Mouse (Mus musculus): Measurements from ENCODE around the gene 4930449I24Rik.
A peak's percentile ranks its signal among the peaks of the same experiment; 100 is the strongest.
"Not testable (repeated sequence)": the region's sequence is repeated elsewhere in the genome, so short reads cannot be mapped to it uniquely, and the experiment has no call there.

The 4930449I24Rik gene

DNA sequence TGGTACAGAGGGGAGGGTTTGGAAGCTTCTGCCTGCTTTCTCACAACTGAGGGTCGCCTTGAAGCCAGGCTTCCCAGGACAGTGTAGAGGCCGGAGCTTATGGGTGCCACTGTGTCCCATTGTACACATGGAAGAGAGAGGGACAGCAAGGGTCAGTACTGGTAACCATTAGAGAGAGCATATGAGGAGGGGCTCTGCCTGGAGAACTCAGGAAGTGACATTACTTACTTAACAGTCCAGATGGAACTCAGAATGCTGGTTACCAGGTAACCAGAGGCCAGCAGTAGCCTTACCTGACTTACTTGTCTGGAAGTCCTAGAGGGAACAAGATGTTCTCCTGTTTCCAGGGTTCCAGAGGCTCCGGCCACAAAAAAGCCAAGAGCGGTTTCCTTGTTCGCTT, at the start of gene 4930449I24Rik:
Gene 4930449I24Rik (plus strand): TSS at position 301 of the 400 bp plus-strand sequence.
- not testable (repeated sequence) for DNase-seq (ENCODE audit: low read depth, low spot score)

DNA sequence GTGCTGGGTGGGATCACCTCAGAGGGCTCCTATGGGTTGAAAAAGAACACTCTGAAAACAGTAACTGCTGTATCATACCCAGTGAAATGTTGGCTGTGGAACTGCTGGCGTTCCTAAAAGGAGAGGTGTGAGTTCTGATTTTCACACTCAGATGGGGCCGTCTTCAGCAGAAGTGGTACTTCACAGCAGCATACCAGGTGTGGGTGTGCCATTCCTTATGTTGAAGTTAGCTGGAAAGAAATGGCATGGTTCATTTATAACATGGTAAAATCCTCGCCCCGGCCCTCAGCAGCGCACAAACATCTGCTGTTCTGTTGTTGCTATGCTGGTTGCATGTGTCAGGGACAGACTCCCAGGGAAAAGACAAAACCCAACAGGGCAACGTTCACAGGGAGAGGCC, 48.6 kb upstream of the 4930449I24Rik start:
- peak; percentile 73 for DNase-seq (ENCODE audit: low read depth, low spot score)

DNA sequence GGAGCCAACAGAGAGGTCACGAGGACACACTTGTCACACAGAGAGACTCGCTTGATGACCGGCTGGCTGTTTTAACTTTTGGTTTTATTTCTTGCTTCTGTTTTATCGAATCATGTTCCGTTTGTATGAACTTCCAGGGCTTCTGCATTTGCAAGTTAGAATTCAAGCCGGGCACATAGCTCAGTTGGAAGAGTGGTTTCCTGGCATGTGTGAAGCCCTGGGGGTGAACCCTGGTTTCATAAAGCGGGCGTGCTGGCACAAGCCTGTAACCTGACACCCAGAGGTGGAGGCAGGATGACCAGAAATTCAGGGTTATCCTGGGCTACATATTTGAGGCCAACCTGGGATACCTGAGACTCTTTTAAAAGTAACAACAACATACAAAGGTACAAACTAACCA, 40.6 kb upstream of the 4930449I24Rik start:
- no peak for DNase-seq (ENCODE audit: low read depth, low spot score)

DNA sequence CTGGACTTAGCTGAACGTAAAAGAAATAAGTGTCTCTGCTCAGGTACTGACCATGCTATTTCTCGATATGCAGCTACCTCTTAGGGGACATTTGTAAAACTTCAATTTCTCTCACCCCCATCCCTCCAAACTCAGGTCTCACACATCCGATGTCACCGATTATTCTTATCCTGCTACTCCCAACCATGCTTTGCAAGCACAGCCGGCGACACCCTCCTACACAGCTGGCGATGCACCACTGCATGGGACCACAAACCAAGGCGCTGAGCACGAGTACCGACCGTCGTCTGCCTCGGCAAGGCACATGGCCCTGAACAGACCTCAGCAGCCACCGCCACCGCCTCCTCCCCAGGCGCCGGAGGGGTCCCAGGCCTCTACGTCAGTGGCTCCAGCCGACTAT, 35.5 kb upstream of the 4930449I24Rik start:
- no peak for DNase-seq (ENCODE audit: low read depth, low spot score)

DNA sequence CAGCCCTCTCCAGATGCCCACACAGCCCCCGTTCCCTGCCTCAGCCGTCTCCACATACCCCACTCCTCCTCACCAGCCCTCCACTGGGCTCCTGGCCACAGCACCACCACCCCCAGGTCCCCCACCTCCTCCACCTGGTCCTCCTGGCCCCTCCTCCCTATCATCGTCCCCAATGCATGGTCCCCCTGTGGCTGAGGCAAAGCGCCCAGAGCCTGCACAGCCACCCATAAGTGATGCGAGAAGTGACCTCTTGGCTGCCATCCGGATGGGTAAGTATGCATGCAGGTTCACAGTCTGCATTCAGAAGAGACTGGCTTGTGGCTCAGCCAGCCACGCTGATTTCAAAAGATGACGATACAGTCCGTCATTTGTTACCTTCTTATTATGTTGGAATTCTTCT, 33.9 kb upstream of the 4930449I24Rik start:
- no peak for DNase-seq (ENCODE audit: low read depth, low spot score)

GRCm38 (mm10) chr5:146470821-146471220, 31.4 kb upstream of the 4930449I24Rik start:
- DNase-seq (ENCODE audit: low read depth, low spot score), result no peak

DNA sequence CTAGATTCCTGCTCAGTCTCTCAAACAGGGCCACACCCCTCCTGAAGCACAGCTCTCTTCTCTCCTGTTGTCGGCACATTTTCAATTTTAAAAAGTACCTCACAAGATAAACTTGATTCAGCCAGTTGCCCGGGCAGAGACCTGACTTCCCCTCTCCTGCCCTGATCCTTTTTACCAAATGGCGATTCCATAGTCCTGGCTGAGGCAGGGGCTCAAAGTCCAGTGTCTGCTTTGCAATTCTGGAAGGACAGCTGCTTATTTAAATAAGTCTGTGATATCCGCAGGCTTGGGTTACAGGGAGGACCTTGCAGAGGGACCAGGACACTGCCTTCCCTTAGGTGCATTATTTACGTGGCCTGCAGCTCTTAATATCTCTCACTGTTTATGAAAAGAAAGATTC, 30.9 kb upstream of the 4930449I24Rik start:
- no peak for DNase-seq (ENCODE audit: low read depth, low spot score)

DNA sequence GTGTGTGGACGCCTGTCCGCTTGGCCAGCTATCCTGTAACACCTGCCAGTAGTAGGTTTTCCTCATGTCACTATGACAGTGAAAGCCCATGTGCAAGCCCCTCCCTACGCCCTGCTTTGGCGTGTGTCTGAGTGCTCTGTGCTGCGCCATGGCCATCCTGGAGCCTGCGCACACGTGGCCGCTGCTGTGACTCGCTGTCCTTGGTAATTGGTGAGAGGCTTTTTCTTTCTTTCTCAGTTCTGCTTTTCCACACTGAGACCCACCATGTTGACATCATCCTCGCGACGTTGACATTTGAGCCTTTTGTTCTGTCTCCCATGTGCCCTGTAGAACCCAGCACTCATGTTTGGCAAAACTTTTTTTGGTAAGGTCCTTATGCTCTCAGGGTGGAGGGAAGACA, 30.4 kb upstream of the 4930449I24Rik start:
- no peak for DNase-seq (ENCODE audit: low read depth, low spot score)

- DNase-seq (ENCODE audit: low read depth, low spot score), result not testable (repeated sequence)
Observed at GRCm38 (mm10) chr5:146479564-146479963, 22.6 kb upstream of the 4930449I24Rik start.

GRCm38 (mm10) chr5:146481665-146482064, 20.5 kb upstream of the 4930449I24Rik start, which contains the start of gene Gm6408:
Gene Gm6408 (plus strand): TSS chr5:146481965.
- not testable (repeated sequence) for DNase-seq (ENCODE audit: low read depth, low spot score)

- peak; percentile 31 for DNase-seq (ENCODE audit: low read depth, low spot score)
Observed at GRCm38 (mm10) chr5:146488959-146489358, 13.2 kb upstream of the 4930449I24Rik start.

DNA sequence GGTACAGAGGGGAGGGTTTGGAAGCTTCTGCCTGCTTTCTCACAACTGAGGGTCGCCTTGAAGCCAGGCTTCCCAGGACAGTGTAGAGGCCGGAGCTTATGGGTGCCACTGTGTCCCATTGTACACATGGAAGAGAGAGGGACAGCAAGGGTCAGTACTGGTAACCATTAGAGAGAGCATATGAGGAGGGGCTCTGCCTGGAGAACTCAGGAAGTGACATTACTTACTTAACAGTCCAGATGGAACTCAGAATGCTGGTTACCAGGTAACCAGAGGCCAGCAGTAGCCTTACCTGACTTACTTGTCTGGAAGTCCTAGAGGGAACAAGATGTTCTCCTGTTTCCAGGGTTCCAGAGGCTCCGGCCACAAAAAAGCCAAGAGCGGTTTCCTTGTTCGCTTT, 11.1 kb upstream of the 4930449I24Rik start, which contains the start of gene Gm6370:
Gene Gm6370 (plus strand): TSS at position 301 of the 400 bp plus-strand sequence.
- not testable (repeated sequence) for DNase-seq (ENCODE audit: low read depth, low spot score)

DNA sequence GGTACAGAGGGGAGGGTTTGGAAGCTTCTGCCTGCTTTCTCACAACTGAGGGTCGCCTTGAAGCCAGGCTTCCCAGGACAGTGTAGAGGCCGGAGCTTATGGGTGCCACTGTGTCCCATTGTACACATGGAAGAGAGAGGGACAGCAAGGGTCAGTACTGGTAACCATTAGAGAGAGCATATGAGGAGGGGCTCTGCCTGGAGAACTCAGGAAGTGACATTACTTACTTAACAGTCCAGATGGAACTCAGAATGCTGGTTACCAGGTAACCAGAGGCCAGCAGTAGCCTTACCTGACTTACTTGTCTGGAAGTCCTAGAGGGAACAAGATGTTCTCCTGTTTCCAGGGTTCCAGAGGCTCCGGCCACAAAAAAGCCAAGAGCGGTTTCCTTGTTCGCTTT, 11.6 kb downstream of the 4930449I24Rik start, which contains the start of gene Gm3402:
Gene Gm3402 (plus strand): TSS at position 301 of the 400 bp plus-strand sequence.
- not testable (repeated sequence) for DNase-seq (ENCODE audit: low read depth, low spot score)

GRCm38 (mm10) chr5:146525501-146525900, 23.3 kb downstream of the 4930449I24Rik start, which contains the start of gene Gm3404:
Gene Gm3404 (plus strand): TSS chr5:146525801.
- DNase-seq (ENCODE audit: low read depth, low spot score), result not testable (repeated sequence)

DNA sequence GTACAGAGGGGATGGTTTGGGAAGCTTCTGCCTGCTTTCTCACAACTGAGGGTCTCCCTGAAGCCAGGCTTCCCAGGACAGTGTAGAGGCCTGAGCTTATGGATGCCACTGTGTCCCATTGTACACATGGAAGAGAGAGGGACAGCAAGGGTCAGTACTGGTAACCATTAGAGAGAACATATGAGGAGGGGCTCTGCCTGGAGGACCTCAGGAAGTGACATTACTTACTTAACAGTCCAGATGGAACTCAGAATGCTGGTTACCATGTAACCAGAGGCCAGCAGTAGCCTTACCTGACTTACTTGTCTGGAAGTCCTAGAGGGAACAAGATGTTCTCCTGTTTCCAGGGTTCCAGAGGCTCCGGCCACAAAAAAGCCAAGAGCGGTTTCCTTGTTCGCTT, 35.1 kb downstream of the 4930449I24Rik start, which contains the start of gene Gm3409:
Gene Gm3409 (plus strand): TSS at position 301 of the 400 bp plus-strand sequence.
- not testable (repeated sequence) for DNase-seq (ENCODE audit: low read depth, low spot score)

Data from brain, adult 2 months (tissue).